Mouse (Mus musculus): ENCODE results near the gene Ptbp3. TPM values are rescaled to one million over a fixed set of nuclear protein-coding genes. Genes with fewer than 3 reads are reported as not detected.
"Not testable (repeated sequence)": the region's sequence is repeated elsewhere in the genome, so short reads cannot be mapped to it uniquely, and the experiment has no call there.

The Ptbp3 gene
- polyA plus RNA-seq, 1 experiment from 2014 or later: 16.0 TPM

- H3K4me3 ChIP-seq: no peak overlapping the region
- 84% methylated on average over 11 of the region's 11 CpGs for WGBS
- no peaks in the 10 kb centered on the region for H3K4me1 ChIP-seq
- H3K4me2 ChIP-seq: no peak overlapping the region
- ATAC-seq: no peak
- H3K36me3 ChIP-seq (ENCODE audit: poor library complexity, severe bottlenecking): no peaks in the 10 kb centered on the region
- H3K27ac ChIP-seq: no peak overlapping the region
- no peaks in the 10 kb centered on the region for H3K27me3 ChIP-seq
- no peak overlapping the region for H3K9ac ChIP-seq
- no peaks in the 10 kb centered on the region for H3K9me3 ChIP-seq (replicated peaks)
Observed at GRCm38 (mm10) chr4:59572521-59573118, 23.5 kb upstream of the Ptbp3 start.

- not testable (repeated sequence) for H3K9me3 ChIP-seq (replicated peaks); H3K9ac ChIP-seq; H3K4me3 ChIP-seq; ATAC-seq; H3K27ac ChIP-seq; H3K27me3 ChIP-seq; H3K4me1 ChIP-seq; H3K36me3 ChIP-seq (ENCODE audit: poor library complexity, severe bottlenecking); H3K4me2 ChIP-seq
- WGBS: 93% methylated on average over 8 of the region's 8 CpGs
Observed at GRCm38 (mm10) chr4:59570519-59570918, 21.4 kb upstream of the Ptbp3 start.

- Histone ChIP-seq H3K27ac (no peak overlapping the region), H3K9ac (no peak overlapping the region), H3K36me3 (ENCODE audit: poor library complexity, severe bottlenecking) (no peaks in the 10 kb centered on the region), H3K4me1 (no peaks in the 10 kb centered on the region), H3K4me3 (no peak overlapping the region), H3K4me2 (no peak overlapping the region), H3K27me3 (no peaks in the 10 kb centered on the region), H3K9me3 (replicated peaks) (0 out of 2 replicates have a peak, but pooled peaks cover 4% of the 10 kb centered on the region)
- 4% methylated on average over 7 of the region's 7 CpGs for WGBS
- ATAC-seq: peak; percentile 65
Observed at GRCm38 (mm10) chr4:59569538-59569937, 20.4 kb upstream of the Ptbp3 start.

GRCm38 (mm10) chr4:59567576-59568260 is 18.6 kb upstream of the Ptbp3 start:
- H3K4me1 ChIP-seq: no peaks in the 10 kb centered on the region
- H3K9me3 ChIP-seq (replicated peaks): 0 out of 2 replicates have a peak, but pooled peaks cover 4% of the 10 kb centered on the region
- WGBS: 85% methylated on average over 6 of the region's 6 CpGs
- H3K9ac ChIP-seq: no peak overlapping the region
- H3K27ac ChIP-seq: no peak overlapping the region
- ATAC-seq: no peak
- H3K36me3 ChIP-seq (ENCODE audit: poor library complexity, severe bottlenecking): no peaks in the 10 kb centered on the region
- H3K4me2 ChIP-seq: no peak overlapping the region
- H3K4me3 ChIP-seq: no peak overlapping the region
- no peaks in the 10 kb centered on the region for H3K27me3 ChIP-seq

- H3K9ac ChIP-seq: no peak overlapping the region
- no peak overlapping the region for H3K27ac ChIP-seq
- no peaks in the 10 kb centered on the region for H3K27me3 ChIP-seq
- no peaks in the 10 kb centered on the region for H3K4me1 ChIP-seq
- H3K9me3 ChIP-seq (replicated peaks): 0 out of 2 replicates have a peak, but pooled peaks cover 4% of the 10 kb centered on the region
- no peak overlapping the region for H3K4me3 ChIP-seq
- no peak for ATAC-seq
- H3K36me3 ChIP-seq (ENCODE audit: poor library complexity, severe bottlenecking): no peaks in the 10 kb centered on the region
- H3K4me2 ChIP-seq: no peak overlapping the region
- 82% methylated on average over 8 of the region's 8 CpGs for WGBS
Observed at GRCm38 (mm10) chr4:59565571-59566188, 16.5 kb upstream of the Ptbp3 start.

- Histone ChIP-seq H3K9me3 (replicated peaks) (0 out of 2 replicates have a peak, but pooled peaks cover 4% of the 10 kb centered on the region), H3K27ac (no peak overlapping the region), H3K4me3 (no peak overlapping the region), H3K4me2 (no peak overlapping the region), H3K4me1 (no peaks in the 10 kb centered on the region), H3K9ac (no peak overlapping the region), H3K27me3 (no peaks in the 10 kb centered on the region), H3K36me3 (ENCODE audit: poor library complexity, severe bottlenecking) (no peaks in the 10 kb centered on the region)
- no peak for ATAC-seq
- WGBS: 92% methylated on average over 3 of the region's 3 CpGs
Observed at GRCm38 (mm10) chr4:59564128-59564527, 15.0 kb upstream of the Ptbp3 start.

GRCm38 (mm10) chr4:59560141-59560540 is 11.0 kb upstream of the Ptbp3 start:
- Histone ChIP-seq H3K4me1 (no peaks in the 10 kb centered on the region), H3K4me2 (no peak overlapping the region), H3K36me3 (ENCODE audit: poor library complexity, severe bottlenecking) (no peaks in the 10 kb centered on the region), H3K4me3 (no peak overlapping the region), H3K27me3 (no peaks in the 10 kb centered on the region), H3K27ac (no peak overlapping the region), H3K9ac (no peak overlapping the region), H3K9me3 (replicated peaks) (no peaks in the 10 kb centered on the region)
- no peak for ATAC-seq
- WGBS: 96% methylated on average over 6 of the region's 6 CpGs

- H3K4me1 ChIP-seq: no peaks in the 10 kb centered on the region
- H3K27ac ChIP-seq: no peak overlapping the region
- no peaks in the 10 kb centered on the region for H3K36me3 ChIP-seq (ENCODE audit: poor library complexity, severe bottlenecking)
- H3K4me2 ChIP-seq: no peak overlapping the region
- no peak for ATAC-seq
- no peaks in the 10 kb centered on the region for H3K9me3 ChIP-seq (replicated peaks)
- H3K9ac ChIP-seq: no peak overlapping the region
- H3K27me3 ChIP-seq: no peaks in the 10 kb centered on the region
- H3K4me3 ChIP-seq: no peak overlapping the region
- WGBS: 70% methylated on average over 6 of the region's 6 CpGs
Observed at GRCm38 (mm10) chr4:59558096-59558720, 9.0 kb upstream of the Ptbp3 start.

- not testable (repeated sequence) for H3K27ac ChIP-seq; ATAC-seq; H3K27me3 ChIP-seq; H3K4me2 ChIP-seq; H3K4me3 ChIP-seq; H3K36me3 ChIP-seq (ENCODE audit: poor library complexity, severe bottlenecking); H3K9me3 ChIP-seq (replicated peaks); H3K9ac ChIP-seq; H3K4me1 ChIP-seq
- WGBS: 91% methylated on average over 4 of the region's 4 CpGs
Observed at GRCm38 (mm10) chr4:59557343-59557742, 8.2 kb upstream of the Ptbp3 start.

- no peak for ATAC-seq
- Histone ChIP-seq H3K27ac (no peak overlapping the region), H3K36me3 (ENCODE audit: poor library complexity, severe bottlenecking) (no peaks in the 10 kb centered on the region), H3K4me3 (no peak overlapping the region), H3K4me1 (no peaks in the 10 kb centered on the region), H3K9ac (no peak overlapping the region), H3K4me2 (no peak overlapping the region), H3K9me3 (replicated peaks) (no peaks in the 10 kb centered on the region), H3K27me3 (no peaks in the 10 kb centered on the region)
Observed at GRCm38 (mm10) chr4:59555177-59555576, 6.0 kb upstream of the Ptbp3 start.

- Histone ChIP-seq H3K4me2 (no peak overlapping the region), H3K27ac (no peak overlapping the region), H3K9ac (no peak overlapping the region), H3K9me3 (replicated peaks) (no peaks in the 10 kb centered on the region), H3K27me3 (no peaks in the 10 kb centered on the region), H3K36me3 (ENCODE audit: poor library complexity, severe bottlenecking) (no peaks in the 10 kb centered on the region), H3K4me1 (no peaks in the 10 kb centered on the region), H3K4me3 (no peak overlapping the region)
- no peak for ATAC-seq
- WGBS: 78% methylated on average over 3 of the region's 3 CpGs
Observed at GRCm38 (mm10) chr4:59553576-59553975, 4.4 kb upstream of the Ptbp3 start.

- Histone ChIP-seq H3K27ac (no peak overlapping the region), H3K4me2 (no peak overlapping the region), H3K27me3 (no peaks in the 10 kb centered on the region), H3K4me3 (no peak overlapping the region), H3K9ac (no peak overlapping the region), H3K9me3 (replicated peaks) (no peaks in the 10 kb centered on the region), H3K4me1 (no peaks in the 10 kb centered on the region), H3K36me3 (ENCODE audit: poor library complexity, severe bottlenecking) (no peaks in the 10 kb centered on the region)
- WGBS: 91% methylated on average over 5 of the region's 5 CpGs
- no peak for ATAC-seq
Observed at GRCm38 (mm10) chr4:59552835-59553234, 3.7 kb upstream of the Ptbp3 start.

Measured in forebrain, embryonic 13.5 days (tissue).